Mouse (Mus musculus): ENCODE results near the gene Sfta2. TPM values are rescaled to one million over a fixed set of nuclear protein-coding genes. Genes with fewer than 3 reads are reported as not detected.

The Sfta2 gene
- polyA plus RNA-seq, 1 experiment from 2014 or later: not detected

GRCm38 (mm10) chr17:35626537-35626936, 25.2 kb downstream of the Sfta2 start, which contains the start of gene Gm9573:
Gm9573 (minus strand) TSS chr17:35626637.
- WGBS: 86% methylated on average over 7 of the region's 7 CpGs
- no peaks in the 10 kb centered on the region for H3K4me1 ChIP-seq (ENCODE audit: control insufficient read depth, insufficient read depth, low read length)
- no peak for ATAC-seq (ENCODE audit: low FRiP score, low TSS enrichment)

GRCm38 (mm10) chr17:35633992-35634391, 32.6 kb downstream of the Sfta2 start:
- H3K27me3 ChIP-seq (ENCODE audit: control insufficient read depth, insufficient read depth, low read length): 0 out of 2 replicates have a peak, but pooled peaks cover 7% of the 10 kb centered on the region
- no peaks in the 10 kb centered on the region for H3K4me1 ChIP-seq (ENCODE audit: control insufficient read depth, insufficient read depth, low read length)
- H3K27ac ChIP-seq (replicated peaks; ENCODE audit: low read depth, low read length): no peak overlapping the region
- DNase-seq: peak; percentile 63
- no peak for ATAC-seq (ENCODE audit: low FRiP score, low TSS enrichment)
- no peaks in the 10 kb centered on the region for H3K9me3 ChIP-seq (ENCODE audit: control insufficient read depth, low read length)
- WGBS: 12% methylated on average over 1 of the region's 1 CpGs
- no peak overlapping the region for H3K4me3 ChIP-seq (replicated peaks; ENCODE audit: low read depth, low read length)
- H3K36me3 ChIP-seq (ENCODE audit: control insufficient read depth, insufficient read depth, low read length): no peaks in the 10 kb centered on the region
- no peak overlapping the region for H3K4me2 ChIP-seq (ENCODE audit: low read length)
- no peak overlapping the region for H3K9ac ChIP-seq (replicated peaks; ENCODE audit: low read length)

More at GRCm38 (mm10) chr17:35626537-35626936, 25.2 kb downstream of the Sfta2 start, which contains the start of gene Gm9573:
- Histone ChIP-seq H3K27me3 (ENCODE audit: control insufficient read depth, insufficient read depth, low read length) (no peaks in the 10 kb centered on the region), H3K27ac (replicated peaks; ENCODE audit: low read depth, low read length) (no peak within 1 kb of the TSS), H3K36me3 (ENCODE audit: control insufficient read depth, insufficient read depth, low read length) (no peaks in the 10 kb centered on the region), H3K9me3 (ENCODE audit: control insufficient read depth, low read length) (no peaks in the 10 kb centered on the region), H3K4me2 (ENCODE audit: low read length) (no peak within 1 kb of the TSS), H3K9ac (replicated peaks; ENCODE audit: low read length) (no peak within 1 kb of the TSS), H3K4me3 (replicated peaks; ENCODE audit: low read depth, low read length) (no peak within 1 kb of the TSS)
- DNase-seq: no peak

GRCm38 (mm10) chr17:35635202-35635601, 33.9 kb downstream of the Sfta2 start:
- no peak overlapping the region for H3K9ac ChIP-seq (replicated peaks; ENCODE audit: low read length)
- no peaks in the 10 kb centered on the region for H3K9me3 ChIP-seq (ENCODE audit: control insufficient read depth, low read length)
- no peak overlapping the region for H3K4me2 ChIP-seq (ENCODE audit: low read length)
- no peaks in the 10 kb centered on the region for H3K36me3 ChIP-seq (ENCODE audit: control insufficient read depth, insufficient read depth, low read length)
- H3K27ac ChIP-seq (replicated peaks; ENCODE audit: low read depth, low read length): no peak overlapping the region
- 61% methylated on average over 3 of the region's 3 CpGs for WGBS
- H3K4me3 ChIP-seq (replicated peaks; ENCODE audit: low read depth, low read length): no peak overlapping the region
- ATAC-seq (ENCODE audit: low FRiP score, low TSS enrichment) (no peak), DNase-seq (no peak)
- no peaks in the 10 kb centered on the region for H3K4me1 ChIP-seq (ENCODE audit: control insufficient read depth, insufficient read depth, low read length)
- H3K27me3 ChIP-seq (ENCODE audit: control insufficient read depth, insufficient read depth, low read length): 0 out of 2 replicates have a peak, but pooled peaks cover 7% of the 10 kb centered on the region

GRCm38 (mm10) chr17:35635699-35636111, 34.4 kb downstream of the Sfta2 start:
- Histone ChIP-seq H3K4me2 (ENCODE audit: low read length) (peak overlapping the region; percentile 65), H3K36me3 (ENCODE audit: control insufficient read depth, insufficient read depth, low read length) (no peaks in the 10 kb centered on the region), H3K4me1 (ENCODE audit: control insufficient read depth, insufficient read depth, low read length) (no peaks in the 10 kb centered on the region), H3K27me3 (ENCODE audit: control insufficient read depth, insufficient read depth, low read length) (0 out of 2 replicates have a peak, but pooled peaks cover 7% of the 10 kb centered on the region), H3K4me3 (replicated peaks; ENCODE audit: low read depth, low read length) (peak overlapping the region; percentile 30), H3K9me3 (ENCODE audit: control insufficient read depth, low read length) (no peaks in the 10 kb centered on the region), H3K9ac (replicated peaks; ENCODE audit: low read length) (peak overlapping the region; percentile 36; the same call in 1 of the 2 replicates), H3K27ac (replicated peaks; ENCODE audit: low read depth, low read length) (0 out of 2 replicates have a peak overlapping the region, but pooled peaks have one; percentile 8)
- DNase-seq (peak; percentile 89), ATAC-seq (ENCODE audit: low FRiP score, low TSS enrichment) (peak; percentile 17; the same call in 1 of the 2 replicates)
- WGBS: 1% methylated on average over 15 of the region's 15 CpGs

GRCm38 (mm10) chr17:35636363-35636762, 35.0 kb downstream of the Sfta2 start:
- Histone ChIP-seq H3K36me3 (ENCODE audit: control insufficient read depth, insufficient read depth, low read length) (no peaks in the 10 kb centered on the region), H3K4me2 (ENCODE audit: low read length) (no peak overlapping the region), H3K27me3 (ENCODE audit: control insufficient read depth, insufficient read depth, low read length) (0 out of 2 replicates have a peak, but pooled peaks cover 7% of the 10 kb centered on the region), H3K27ac (replicated peaks; ENCODE audit: low read depth, low read length) (no peak overlapping the region), H3K9me3 (ENCODE audit: control insufficient read depth, low read length) (no peaks in the 10 kb centered on the region), H3K4me3 (replicated peaks; ENCODE audit: low read depth, low read length) (no peak overlapping the region), H3K9ac (replicated peaks; ENCODE audit: low read length) (no peak overlapping the region), H3K4me1 (ENCODE audit: control insufficient read depth, insufficient read depth, low read length) (no peaks in the 10 kb centered on the region)
- DNase-seq (peak; percentile 43), ATAC-seq (ENCODE audit: low FRiP score, low TSS enrichment) (no peak)
- WGBS: 41% methylated on average over 5 of the region's 5 CpGs

GRCm38 (mm10) chr17:35638475-35639190, 37.3 kb downstream of the Sfta2 start:
- Histone ChIP-seq H3K9me3 (ENCODE audit: control insufficient read depth, low read length) (no peaks in the 10 kb centered on the region), H3K4me2 (ENCODE audit: low read length) (peak overlapping the region; percentile 24; the same call in 1 of the 2 replicates), H3K27me3 (ENCODE audit: control insufficient read depth, insufficient read depth, low read length) (0 out of 2 replicates have a peak, but pooled peaks cover 7% of the 10 kb centered on the region), H3K27ac (replicated peaks; ENCODE audit: low read depth, low read length) (no peak overlapping the region), H3K4me1 (ENCODE audit: control insufficient read depth, insufficient read depth, low read length) (no peaks in the 10 kb centered on the region), H3K36me3 (ENCODE audit: control insufficient read depth, insufficient read depth, low read length) (no peaks in the 10 kb centered on the region), H3K4me3 (replicated peaks; ENCODE audit: low read depth, low read length) (no peak overlapping the region), H3K9ac (replicated peaks; ENCODE audit: low read length) (no peak overlapping the region)
- WGBS: 33% methylated on average over 14 of the region's 14 CpGs
- peak; percentile 73 for ATAC-seq (ENCODE audit: low FRiP score, low TSS enrichment)
- DNase-seq: peak; percentile 82

GRCm38 (mm10) chr17:35639352-35639751, 38.0 kb downstream of the Sfta2 start:
- H3K4me2 ChIP-seq (ENCODE audit: low read length): no peak overlapping the region

GRCm38 (mm10) chr17:35643609-35644236, 42.4 kb downstream of the Sfta2 start, which contains the start of gene Mucl3:
Mucl3 (minus strand) TSS chr17:35643695.
- Histone ChIP-seq H3K27me3 (ENCODE audit: control insufficient read depth, insufficient read depth, low read length) (no peaks in the 10 kb centered on the region), H3K9me3 (ENCODE audit: control insufficient read depth, low read length) (no peaks in the 10 kb centered on the region)
- 74% methylated on average over 13 of the region's 13 CpGs for WGBS

More at GRCm38 (mm10) chr17:35639352-35639751, 38.0 kb downstream of the Sfta2 start:
- WGBS: 85% methylated on average over 6 of the region's 6 CpGs
- Histone ChIP-seq H3K27ac (replicated peaks; ENCODE audit: low read depth, low read length) (no peak overlapping the region), H3K36me3 (ENCODE audit: control insufficient read depth, insufficient read depth, low read length) (no peaks in the 10 kb centered on the region), H3K4me1 (ENCODE audit: control insufficient read depth, insufficient read depth, low read length) (no peaks in the 10 kb centered on the region), H3K9me3 (ENCODE audit: control insufficient read depth, low read length) (no peaks in the 10 kb centered on the region), H3K4me3 (replicated peaks; ENCODE audit: low read depth, low read length) (no peak overlapping the region), H3K9ac (replicated peaks; ENCODE audit: low read length) (no peak overlapping the region), H3K27me3 (ENCODE audit: control insufficient read depth, insufficient read depth, low read length) (0 out of 2 replicates have a peak, but pooled peaks cover 7% of the 10 kb centered on the region)
- DNase-seq (no peak), ATAC-seq (ENCODE audit: low FRiP score, low TSS enrichment) (no peak)

More at GRCm38 (mm10) chr17:35643609-35644236, 42.4 kb downstream of the Sfta2 start, which contains the start of gene Mucl3:
- Histone ChIP-seq H3K4me1 (ENCODE audit: control insufficient read depth, insufficient read depth, low read length) (no peaks in the 10 kb centered on the region), H3K27ac (replicated peaks; ENCODE audit: low read depth, low read length) (no peak within 1 kb of the TSS), H3K36me3 (ENCODE audit: control insufficient read depth, insufficient read depth, low read length) (no peaks in the 10 kb centered on the region), H3K4me2 (ENCODE audit: low read length) (no peak within 1 kb of the TSS), H3K9ac (replicated peaks; ENCODE audit: low read length) (no peak within 1 kb of the TSS), H3K4me3 (replicated peaks; ENCODE audit: low read depth, low read length) (no peak within 1 kb of the TSS)
- DNase-seq (no peak), ATAC-seq (ENCODE audit: low FRiP score, low TSS enrichment) (no peak)

All from midbrain, embryonic 14.5 days (tissue).